Mouse (Mus musculus): Measurements from ENCODE around the gene Wnt5b. TPM values are rescaled to one million over a fixed set of nuclear protein-coding genes. Genes with fewer than 3 reads are reported as not detected.
A peak's percentile ranks its signal among the peaks of the same experiment; 100 is the strongest.

Wnt5b gene
- polyA plus RNA-seq, 1 experiment, result not detected

GRCm38 (mm10) chr6:119479343-119479875 is 64.7 kb downstream of the Wnt5b start, which contains the start of gene Fbxl14:
TSS of gene Fbxl14 (plus strand) at chr6:119479668.
- H3K4me3 ChIP-seq (replicated peaks), result peak within 1 kb of the TSS; percentile 95
- TF ChIP-seq GATA1 (IDR thresholded peaks at IDR 0.05; ENCODE audit: borderline replicate concordance, low read length) (no peak), FLI1 (IDR thresholded peaks at IDR 0.05; ENCODE audit: low read length) (no peak)
- H3K9me3 ChIP-seq, result no peaks in the 10 kb centered on the region
- peaks cover 67% of the 10 kb centered on the region for H3K4me1 ChIP-seq
- H3K36me3 ChIP-seq (replicated peaks; ENCODE audit: low read length), result peaks cover 15% of the 10 kb centered on the region
- no peaks in the 10 kb centered on the region for H3K27me3 ChIP-seq (replicated peaks)

- peak overlapping the region; percentile 95 for H3K4me3 ChIP-seq (replicated peaks)
- H3K9me3 ChIP-seq, result no peaks in the 10 kb centered on the region
- peaks cover 65% of the 10 kb centered on the region for H3K4me1 ChIP-seq
- peaks cover 10% of the 10 kb centered on the region for H3K36me3 ChIP-seq (replicated peaks; ENCODE audit: low read length)
- no peaks in the 10 kb centered on the region for H3K27me3 ChIP-seq (replicated peaks)
- TF ChIP-seq GATA1 (IDR thresholded peaks at IDR 0.05; ENCODE audit: borderline replicate concordance, low read length), result no peak
- no peak for TF ChIP-seq FLI1 (IDR thresholded peaks at IDR 0.05; ENCODE audit: low read length)
These were observed 65.4 kb downstream of the Wnt5b start for GRCm38 (mm10) chr6:119478560-119479342.

GRCm38 (mm10) chr6:119477686-119478310 is 66.3 kb downstream of the Wnt5b start:
- Histone ChIP-seq H3K27me3 (replicated peaks) (no peaks in the 10 kb centered on the region), H3K4me3 (replicated peaks) (peak overlapping the region; percentile 59), H3K9me3 (no peaks in the 10 kb centered on the region), H3K4me1 (peaks cover 63% of the 10 kb centered on the region), H3K36me3 (replicated peaks; ENCODE audit: low read length) (peaks cover under 1% of the 10 kb centered on the region)
- TF ChIP-seq FLI1 (IDR thresholded peaks at IDR 0.05; ENCODE audit: low read length) (no peak), GATA1 (IDR thresholded peaks at IDR 0.05; ENCODE audit: borderline replicate concordance, low read length) (no peak)

- H3K9me3 ChIP-seq, result no peaks in the 10 kb centered on the region
- peaks cover 70% of the 10 kb centered on the region for H3K4me1 ChIP-seq
- no peaks in the 10 kb centered on the region for H3K36me3 ChIP-seq (replicated peaks; ENCODE audit: low read length)
- TF ChIP-seq FLI1 (IDR thresholded peaks at IDR 0.05; ENCODE audit: low read length) (no peak), GATA1 (IDR thresholded peaks at IDR 0.05; ENCODE audit: borderline replicate concordance, low read length) (no peak)
- no peak overlapping the region for H3K4me3 ChIP-seq (replicated peaks)
- H3K27me3 ChIP-seq (replicated peaks), result peaks cover 6% of the 10 kb centered on the region
These were observed 68.2 kb downstream of the Wnt5b start for GRCm38 (mm10) chr6:119475988-119476387.

- TF ChIP-seq FLI1 (IDR thresholded peaks at IDR 0.05; ENCODE audit: low read length) (no peak), GATA1 (IDR thresholded peaks at IDR 0.05; ENCODE audit: borderline replicate concordance, low read length) (no peak)
- H3K27me3 ChIP-seq (replicated peaks), result peaks cover 13% of the 10 kb centered on the region
These were observed 70.2 kb downstream of the Wnt5b start for GRCm38 (mm10) chr6:119473992-119474391.

GRCm38 (mm10) chr6:119473446-119473845 is 70.7 kb downstream of the Wnt5b start:
- peak overlapping the region; percentile 28 for H3K4me3 ChIP-seq (replicated peaks)

More at GRCm38 (mm10) chr6:119473992-119474391, 70.2 kb downstream of the Wnt5b start:
- Histone ChIP-seq H3K4me3 (replicated peaks) (no peak overlapping the region), H3K9me3 (no peaks in the 10 kb centered on the region), H3K36me3 (replicated peaks; ENCODE audit: low read length) (no peaks in the 10 kb centered on the region), H3K4me1 (peaks cover 61% of the 10 kb centered on the region)

GRCm38 (mm10) chr6:119472705-119473104 is 71.4 kb downstream of the Wnt5b start:
- H3K9me3 ChIP-seq, result no peaks in the 10 kb centered on the region
- TF ChIP-seq GATA1 (IDR thresholded peaks at IDR 0.05; ENCODE audit: borderline replicate concordance, low read length), result no peak
- TF ChIP-seq FLI1 (IDR thresholded peaks at IDR 0.05; ENCODE audit: low read length), result no peak
- H3K36me3 ChIP-seq (replicated peaks; ENCODE audit: low read length), result no peaks in the 10 kb centered on the region
- H3K4me1 ChIP-seq, result peaks cover 48% of the 10 kb centered on the region
- H3K27me3 ChIP-seq (replicated peaks), result peaks cover 23% of the 10 kb centered on the region
- H3K4me3 ChIP-seq (replicated peaks), result no peak overlapping the region

More at GRCm38 (mm10) chr6:119473446-119473845, 70.7 kb downstream of the Wnt5b start:
- H3K27me3 ChIP-seq (replicated peaks), result peaks cover 17% of the 10 kb centered on the region
- peaks cover 56% of the 10 kb centered on the region for H3K4me1 ChIP-seq
- TF ChIP-seq FLI1 (IDR thresholded peaks at IDR 0.05; ENCODE audit: low read length) (no peak), GATA1 (IDR thresholded peaks at IDR 0.05; ENCODE audit: borderline replicate concordance, low read length) (no peak)
- H3K36me3 ChIP-seq (replicated peaks; ENCODE audit: low read length), result no peaks in the 10 kb centered on the region
- H3K9me3 ChIP-seq, result no peaks in the 10 kb centered on the region

- peaks cover 28% of the 10 kb centered on the region for H3K27me3 ChIP-seq (replicated peaks)
- H3K4me1 ChIP-seq, result peaks cover 42% of the 10 kb centered on the region
- no peak for TF ChIP-seq FLI1 (IDR thresholded peaks at IDR 0.05; ENCODE audit: low read length)
- TF ChIP-seq GATA1 (IDR thresholded peaks at IDR 0.05; ENCODE audit: borderline replicate concordance, low read length), result no peak
- no peaks in the 10 kb centered on the region for H3K9me3 ChIP-seq
- no peaks in the 10 kb centered on the region for H3K36me3 ChIP-seq (replicated peaks; ENCODE audit: low read length)
- peak overlapping the region; percentile 34 for H3K4me3 ChIP-seq (replicated peaks)
These were observed 72.0 kb downstream of the Wnt5b start for GRCm38 (mm10) chr6:119472135-119472534.

- TF ChIP-seq GATA1 (IDR thresholded peaks at IDR 0.05; ENCODE audit: borderline replicate concordance, low read length) (no peak), FLI1 (IDR thresholded peaks at IDR 0.05; ENCODE audit: low read length) (no peak)
- H3K27me3 ChIP-seq (replicated peaks), result peaks cover 39% of the 10 kb centered on the region
- no peaks in the 10 kb centered on the region for H3K36me3 ChIP-seq (replicated peaks; ENCODE audit: low read length)
- peaks cover 38% of the 10 kb centered on the region for H3K4me1 ChIP-seq
- no peaks in the 10 kb centered on the region for H3K9me3 ChIP-seq
- no peak overlapping the region for H3K4me3 ChIP-seq (replicated peaks)
These were observed 73.4 kb downstream of the Wnt5b start for GRCm38 (mm10) chr6:119470777-119471176.

GRCm38 (mm10) chr6:119467785-119468059 is 76.4 kb downstream of the Wnt5b start:
- no peak overlapping the region for H3K4me3 ChIP-seq (replicated peaks)
- peaks cover 55% of the 10 kb centered on the region for H3K27me3 ChIP-seq (replicated peaks)
- peaks cover 6% of the 10 kb centered on the region for H3K9me3 ChIP-seq
- TF ChIP-seq FLI1 (IDR thresholded peaks at IDR 0.05; ENCODE audit: low read length) (no peak), GATA1 (IDR thresholded peaks at IDR 0.05; ENCODE audit: borderline replicate concordance, low read length) (no peak)
- no peaks in the 10 kb centered on the region for H3K36me3 ChIP-seq (replicated peaks; ENCODE audit: low read length)
- H3K4me1 ChIP-seq, result peaks cover 21% of the 10 kb centered on the region
